Mouse (Mus musculus) layer of hippocampus, adult 8-10 months (tissue): ENCODE data around the gene Haao. TPM values are rescaled to one million over a fixed set of nuclear protein-coding genes. Genes with fewer than 3 reads are reported as not detected.

Source experiments
- DNase-seq, 2 experiments: peaks; one replicate each; pipeline ENCODE4 v3.0.0; 2022; ENCODE audit warnings: low spot score in 2 of 2
- total RNA-seq, 4 experiments: library from RNA; stranded (reverse); gene quantifications; 2 replicates each; pipeline ENCODE4 v1.2.4; 2022

The Haao gene
- total RNA-seq, 4 experiments from 2014 or later: 1.9 to 2.8 TPM; not detected in 2

- DNase-seq: no peak
Observed at GRCm38 (mm10) chr17:83837659-83838190, 10.0 kb downstream of the Haao start.

GRCm38 (mm10) chr17:83836048-83836447 is 11.7 kb downstream of the Haao start:
- DNase-seq: no peak

- no peak for DNase-seq
Observed at GRCm38 (mm10) chr17:83834120-83834519, 13.6 kb downstream of the Haao start.

GRCm38 (mm10) chr17:83830616-83831292 is 17.0 kb downstream of the Haao start:
- DNase-seq: no peak

- no peak for DNase-seq
Observed at GRCm38 (mm10) chr17:83829356-83829755, 18.4 kb downstream of the Haao start.

- no peak for DNase-seq
Observed at GRCm38 (mm10) chr17:83823835-83824234, 23.9 kb downstream of the Haao start.

- DNase-seq: no peak
Observed at GRCm38 (mm10) chr17:83821876-83822275, 25.9 kb downstream of the Haao start.

- DNase-seq: no peak
Observed at GRCm38 (mm10) chr17:83820701-83821100, 27.1 kb downstream of the Haao start.

- no peak for DNase-seq
Observed at GRCm38 (mm10) chr17:83819503-83819902, 28.3 kb downstream of the Haao start.

- no peak for DNase-seq
Observed at GRCm38 (mm10) chr17:83816996-83817395, 30.8 kb downstream of the Haao start.

GRCm38 (mm10) chr17:83813050-83813449 is 34.7 kb downstream of the Haao start:
- DNase-seq: no peak

- peak in 1 of 2 experiments; percentile 42 for DNase-seq
Observed at GRCm38 (mm10) chr17:83812200-83812944, 35.4 kb downstream of the Haao start.

- no peak for DNase-seq
Observed at GRCm38 (mm10) chr17:83810285-83810684, 37.5 kb downstream of the Haao start.

GRCm38 (mm10) chr17:83809197-83809829 is 38.5 kb downstream of the Haao start:
- DNase-seq: no peak

- no peak for DNase-seq
Observed at GRCm38 (mm10) chr17:83808476-83809098, 39.2 kb downstream of the Haao start.

GRCm38 (mm10) chr17:83807778-83808398 is 39.9 kb downstream of the Haao start:
- peak in 1 of 2 experiments; percentile 73 for DNase-seq

- no peak for DNase-seq
Observed at GRCm38 (mm10) chr17:83807345-83807744, 40.4 kb downstream of the Haao start.

- DNase-seq: no peak
Observed at GRCm38 (mm10) chr17:83805078-83805477, 42.7 kb downstream of the Haao start.

- no peak for DNase-seq
Observed at GRCm38 (mm10) chr17:83803987-83804386, 43.8 kb downstream of the Haao start.

GRCm38 (mm10) chr17:83799506-83800050 is 48.2 kb downstream of the Haao start:
- DNase-seq: no peak

- no peak for DNase-seq
Observed at GRCm38 (mm10) chr17:83795121-83795520, 52.6 kb downstream of the Haao start.
